Mouse (Mus musculus) cerebellum, adult 2 months (tissue): ENCODE data around the gene Snrpb. TPM values are rescaled to one million over a fixed set of nuclear protein-coding genes. Genes with fewer than 3 reads are reported as not detected.
A peak's percentile ranks its signal among the peaks of the same experiment; 100 is the strongest.

Source experiments
- DNase-seq, 2 experiments: peaks; one replicate each; pipeline ENCODE4 v3.0.0; 2021
- H3K27ac ChIP-seq: fragments of 200-500 bp; 2 replicates; pipeline ENCODE4 v1.5.1; 2012; ENCODE audit warnings: low read length, control low read depth, inconsistent platforms; ENCODE audit not compliant: insufficient read depth
- H3K27me3 ChIP-seq: fragments of 200-500 bp; 2 replicates; pipeline ENCODE4 v1.6.1; 2012; ENCODE audit warnings: inconsistent platforms, mild to moderate bottlenecking, low read length, moderate library complexity; ENCODE audit not compliant: control insufficient read depth, insufficient read depth
- H3K4me1 ChIP-seq: fragments of 200-500 bp; 2 replicates; pipeline ENCODE4 v1.6.1; 2011; ENCODE audit warnings: low read length; ENCODE audit not compliant: control insufficient read depth, insufficient read depth
- H3K4me3 ChIP-seq: fragments of 200-500 bp; replicated peaks from 2 replicates; pipeline ENCODE3; 2011; ENCODE audit warnings: mild to moderate bottlenecking, low read depth, low read length, control low read depth; ENCODE audit not compliant: insufficient read depth
- CTCF ChIP-seq: fragments of 200-500 bp; IDR thresholded peaks from 2 replicates; pipeline ENCODE4 v1.5.1; 2011; ENCODE audit warnings: low read depth, mild to moderate bottlenecking, control low read depth, low read length, moderate library complexity, borderline replicate concordance; ENCODE audit not compliant: insufficient read depth
- POLR2A ChIP-seq: fragments of 200-500 bp; IDR thresholded peaks from 2 replicates; pipeline ENCODE4 v1.6.1; 2011; ENCODE audit warnings: low read length, control low read depth, borderline replicate concordance; ENCODE audit not compliant: insufficient read depth
- WGBS: fragments of 180-500 bp; shearing (Covaris S2); methylation state at CpG from one replicate; pipeline ENCODE4 v1.1.7; 2018; 5-methylcytosine and 5-hydroxymethylcytosine counted together
- polyA plus RNA-seq: library from polyadenylated mRNA; depleted of rRNA; stranded (reverse); fragments of >200 nt; gene quantifications from 2 replicates; pipeline ENCODE4 v1.2.3, GENCODE M21; 2012

The Snrpb gene
- polyA plus RNA-seq, 1 experiment, result 168 TPM

DNA sequence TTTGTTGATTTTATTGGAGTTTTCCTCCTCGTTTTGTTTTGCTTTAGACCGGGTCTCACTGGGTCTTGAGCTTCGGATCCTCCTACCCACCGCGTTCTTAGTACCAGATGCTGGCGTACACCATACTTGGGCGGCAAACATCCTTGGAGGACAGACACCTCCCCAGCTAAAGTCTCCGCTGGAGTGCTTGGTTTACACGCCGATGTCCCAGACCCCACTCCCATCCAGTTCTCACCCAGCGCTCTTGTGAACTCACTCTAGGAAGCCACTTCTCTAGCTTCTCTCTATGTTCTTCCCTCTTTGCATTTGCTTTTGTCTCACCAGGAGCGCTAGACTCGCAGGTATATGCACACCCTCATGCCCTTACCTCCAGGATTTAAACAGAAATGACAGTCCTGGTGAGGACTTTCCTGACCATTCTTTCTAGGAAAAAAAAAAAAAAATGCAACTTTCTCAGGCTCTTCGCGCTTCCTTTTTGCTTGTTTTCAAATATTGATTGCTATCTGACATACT lies 360 bp upstream of the Snrpb start:
- WGBS, result 2% methylated on average over 15 of the region's 15 CpGs
- H3K4me3 ChIP-seq, result peak overlapping the region; percentile 89

DNA sequence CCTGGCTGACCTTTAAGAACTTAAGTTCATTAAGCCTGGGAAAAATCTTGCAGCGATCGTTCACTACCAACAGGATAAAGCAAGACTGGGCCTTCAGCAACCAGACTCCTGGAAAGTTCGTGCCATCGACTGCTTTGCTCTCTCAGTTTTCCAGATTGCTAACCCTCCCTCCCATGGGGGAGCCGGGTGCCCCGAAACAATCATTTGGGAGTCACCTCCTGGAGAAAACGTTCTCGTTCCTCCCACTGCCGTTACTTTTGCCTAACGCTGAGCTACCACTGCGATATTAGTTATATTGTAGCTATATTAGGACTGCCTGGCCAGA lies 860 bp downstream of the Snrpb start:
- Histone ChIP-seq H3K27ac (peak overlapping the region; percentile 62), H3K27me3 (no peaks in the 10 kb centered on the region), H3K4me3 (peak overlapping the region; percentile 89), H3K4me1 (peaks cover 6% of the 10 kb centered on the region)
- TF ChIP-seq CTCF (no peak), POLR2A (no peak)
- WGBS, result 1% methylated on average over 11 of the region's 11 CpGs
- no peak for DNase-seq

More for the DNA sequence above, 360 bp upstream of the Snrpb start:
- peaks cover 6% of the 10 kb centered on the region for H3K4me1 ChIP-seq
- peak overlapping the region; percentile 2; the same call in 1 of the 2 replicates for H3K27ac ChIP-seq
- H3K27me3 ChIP-seq, result no peaks in the 10 kb centered on the region
- TF ChIP-seq CTCF, result no peak
- TF ChIP-seq POLR2A, result no peak
- no peak for DNase-seq

DNA sequence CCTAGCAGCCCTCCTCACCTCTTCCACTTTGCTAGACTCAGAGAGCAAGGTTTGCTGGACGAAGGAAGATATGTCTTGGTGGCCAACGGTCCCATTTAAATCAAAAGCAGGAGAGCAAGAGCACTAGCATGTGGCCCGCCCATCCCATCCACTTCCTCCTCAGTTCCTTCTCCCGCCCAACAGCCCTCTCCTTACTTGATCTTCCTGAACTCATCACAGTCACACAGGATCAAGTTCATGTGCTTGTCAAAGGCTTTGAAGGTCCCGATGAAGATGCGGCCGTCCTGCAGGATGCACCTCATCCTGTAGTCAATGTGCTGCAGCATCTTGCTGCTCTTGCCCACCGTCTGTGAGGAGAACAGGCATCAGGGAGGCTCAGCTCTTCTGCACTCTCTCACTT lies 2.4 kb downstream of the Snrpb start:
- 44% methylated on average over 8 of the region's 8 CpGs for WGBS
- H3K27me3 ChIP-seq, result no peaks in the 10 kb centered on the region
- no peak for DNase-seq
- no peak for TF ChIP-seq CTCF
- TF ChIP-seq POLR2A, result no peak
- H3K4me1 ChIP-seq, result peaks cover 6% of the 10 kb centered on the region
- H3K27ac ChIP-seq, result no peak overlapping the region
- H3K4me3 ChIP-seq, result peak overlapping the region; percentile 40

DNA sequence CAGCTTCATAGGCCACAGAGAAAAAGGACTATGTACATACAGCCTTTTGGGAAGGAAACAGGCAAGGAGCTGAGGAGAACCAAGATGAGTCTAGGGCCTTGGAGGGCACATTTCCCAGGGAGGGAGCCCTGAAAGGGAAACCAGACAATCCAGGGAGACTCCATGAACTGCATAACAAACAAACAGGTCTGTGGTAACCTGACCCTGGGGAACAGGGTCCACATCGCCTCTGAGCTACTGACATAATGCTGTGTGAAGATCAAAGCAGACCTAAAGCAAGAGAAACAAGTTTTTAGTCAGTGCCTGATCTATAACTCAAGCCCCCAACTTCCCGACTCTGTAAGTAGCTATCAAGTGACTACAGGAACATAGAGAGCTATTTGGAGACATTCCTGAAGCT lies 7.5 kb downstream of the Snrpb start:
- no peak overlapping the region for H3K27ac ChIP-seq
- H3K4me3 ChIP-seq, result no peak overlapping the region
- H3K4me1 ChIP-seq, result peaks cover 1% of the 10 kb centered on the region
- no peak for DNase-seq
- 91% methylated on average over 2 of the region's 2 CpGs for WGBS
- TF ChIP-seq CTCF, result no peak
- no peak for TF ChIP-seq POLR2A
- H3K27me3 ChIP-seq, result 0 out of 2 replicates have a peak, but pooled peaks cover under 1% of the 10 kb centered on the region

DNA sequence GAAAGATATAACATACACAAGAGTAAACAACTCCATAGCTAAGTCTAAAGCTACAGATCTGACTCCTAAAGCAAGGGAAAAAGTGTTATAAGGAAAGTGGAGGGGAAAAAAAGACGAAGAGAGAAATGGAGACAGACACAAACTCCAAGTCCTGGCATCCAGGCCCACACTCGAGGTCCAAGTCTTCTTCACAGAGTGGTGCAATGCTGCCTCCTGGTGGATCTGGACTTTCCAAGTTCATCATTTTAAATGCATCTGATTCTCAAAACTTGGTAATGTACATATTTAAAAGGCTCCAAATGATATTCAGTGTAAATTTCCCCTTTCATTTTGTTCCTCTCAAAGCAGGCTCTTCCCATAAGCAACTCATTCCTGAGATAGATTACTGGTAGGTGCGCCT lies 11.3 kb downstream of the Snrpb start:
- Histone ChIP-seq H3K27ac (no peak overlapping the region), H3K4me1 (no peaks in the 10 kb centered on the region), H3K27me3 (0 out of 2 replicates have a peak, but pooled peaks cover 1% of the 10 kb centered on the region), H3K4me3 (no peak overlapping the region)
- TF ChIP-seq CTCF, result peak; percentile 72
- TF ChIP-seq POLR2A, result no peak
- DNase-seq, result peak; percentile 27
- 31% methylated on average over 3 of the region's 3 CpGs for WGBS

DNA sequence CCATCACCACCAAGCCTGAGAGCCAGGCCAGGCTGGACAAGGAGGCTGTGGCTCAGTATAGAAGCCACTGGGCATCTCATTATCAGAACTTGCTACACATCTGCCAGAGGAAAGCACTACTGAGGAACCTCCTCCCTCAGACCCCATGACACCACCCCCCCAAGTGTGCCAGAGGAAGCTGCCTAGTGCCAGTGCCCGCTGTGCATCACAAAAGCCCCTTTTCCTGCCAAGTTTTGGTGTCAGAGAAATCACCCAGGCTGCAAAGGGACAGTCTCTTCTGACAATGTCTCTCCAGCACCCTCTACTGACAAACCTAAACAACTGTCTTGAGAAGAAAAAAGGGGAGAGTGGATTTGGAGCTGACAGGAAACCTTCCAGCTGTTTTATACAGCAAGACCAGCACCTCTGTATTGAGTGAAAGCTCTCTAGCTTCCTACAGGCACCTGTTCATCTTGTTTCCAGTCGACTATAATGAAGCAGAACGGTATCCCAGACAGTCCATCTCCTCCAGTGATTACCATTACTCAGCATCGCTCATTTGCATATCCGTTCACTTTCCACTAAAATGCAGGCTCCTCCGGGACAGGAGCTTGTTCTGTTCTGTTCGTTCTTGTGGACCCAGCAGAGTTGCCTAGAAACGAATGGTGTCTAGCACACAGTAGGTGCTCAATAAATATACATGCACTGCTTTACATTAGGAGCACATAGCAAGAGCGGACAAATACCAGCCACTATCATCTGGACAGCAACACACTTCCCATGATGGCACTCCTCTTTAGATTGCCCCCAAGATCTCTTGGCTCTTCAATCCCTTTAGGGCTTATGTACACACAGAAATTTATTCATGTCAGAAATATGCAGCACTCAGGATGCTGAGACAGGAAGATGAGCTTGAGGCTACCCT lies 12.6 kb downstream of the Snrpb start:
- WGBS, result 29% methylated on average over 9 of the region's 9 CpGs
- H3K27ac ChIP-seq, result no peak overlapping the region
- DNase-seq, result peak; percentile 40 to 60
- 0 out of 2 replicates have a peak, but pooled peaks cover 1% of the 10 kb centered on the region for H3K27me3 ChIP-seq
- H3K4me1 ChIP-seq, result no peaks in the 10 kb centered on the region
- peak; percentile 48; the same call in 1 of the 2 replicates for TF ChIP-seq CTCF
- no peak for TF ChIP-seq POLR2A
- no peak overlapping the region for H3K4me3 ChIP-seq

DNA sequence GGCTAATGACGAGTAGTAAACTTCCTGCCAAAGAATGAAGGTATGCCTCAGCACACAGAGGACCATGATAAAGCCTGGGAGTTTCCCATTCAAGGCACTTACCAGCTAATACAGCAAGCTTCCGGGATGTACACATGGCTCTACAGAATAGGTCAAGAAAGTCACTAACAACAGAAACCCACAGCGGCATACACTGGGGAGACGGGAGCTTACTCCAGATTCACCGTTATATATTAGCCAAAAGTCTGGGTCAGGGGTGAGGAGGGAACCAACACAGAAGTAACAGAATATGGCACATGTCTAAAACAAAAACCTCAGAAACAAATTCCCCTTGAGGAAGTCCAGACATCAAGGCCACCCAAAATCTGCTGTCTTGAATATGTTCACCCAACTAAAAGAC lies 16.5 kb downstream of the Snrpb start:
- WGBS, result 86% methylated on average over 5 of the region's 5 CpGs
- DNase-seq, result no peak
- Histone ChIP-seq H3K27ac (no peak overlapping the region), H3K4me3 (no peak overlapping the region), H3K4me1 (no peaks in the 10 kb centered on the region), H3K27me3 (0 out of 2 replicates have a peak, but pooled peaks cover 1% of the 10 kb centered on the region)
- TF ChIP-seq POLR2A (no peak), CTCF (no peak)

DNA sequence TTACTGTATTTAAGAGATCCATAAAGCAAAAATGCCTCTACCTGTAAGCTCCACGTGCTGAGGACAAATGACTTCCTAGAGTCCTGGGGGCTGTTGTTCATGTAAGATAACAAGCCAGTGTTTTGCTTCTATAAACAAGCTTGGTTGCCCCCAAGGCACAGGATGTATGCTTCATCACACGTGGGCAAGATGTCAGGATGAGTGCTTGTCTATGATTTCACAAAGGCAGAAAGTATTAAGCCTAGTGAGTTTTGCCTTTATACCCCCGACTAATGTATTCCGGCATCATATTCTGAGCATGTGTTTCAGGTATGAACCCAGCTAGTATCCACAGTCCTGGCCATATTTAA lies 21.1 kb downstream of the Snrpb start:
- Histone ChIP-seq H3K27ac (no peak overlapping the region), H3K4me1 (no peaks in the 10 kb centered on the region), H3K4me3 (no peak overlapping the region), H3K27me3 (no peaks in the 10 kb centered on the region)
- 47% methylated on average over 4 of the region's 4 CpGs for WGBS
- DNase-seq, result no peak
- TF ChIP-seq POLR2A (no peak), CTCF (no peak)
